Mouse (Mus musculus): ENCODE data around the gene Cfap65.

- no peak for TF ChIP-seq MAZ (IDR thresholded peaks at IDR 0.05; ENCODE audit: low read depth, low read length)
- TF ChIP-seq CTCF (conservative IDR thresholded peaks at IDR 0.05 in 1 of 2, IDR thresholded peaks at IDR 0.05 in 1 of 2; ENCODE audit: low read depth in 2 of 2, low read length in 2 of 2): no peak
- TF ChIP-seq MAX (IDR thresholded peaks at IDR 0.05; ENCODE audit: low read length): no peak
- no peak for TF ChIP-seq USF1 (IDR thresholded peaks at IDR 0.05; ENCODE audit: low read depth, low read length)
- no peak for TF ChIP-seq SMC3 (IDR thresholded peaks at IDR 0.05; ENCODE audit: low read depth, low read length)
- no peak for TF ChIP-seq ZKSCAN1 (IDR thresholded peaks at IDR 0.05; ENCODE audit: borderline replicate concordance, low read depth, low read length)
- TF ChIP-seq SIN3A (IDR thresholded peaks at IDR 0.05; ENCODE audit: low read length): no peak
Observed at GRCm38 (mm10) chr1:74884196-74885141, 50.9 kb downstream of the Cfap65 start.
